Comparison of ENCODE assay signal across 12 mouse cellular contexts in the genomic region with DNA sequence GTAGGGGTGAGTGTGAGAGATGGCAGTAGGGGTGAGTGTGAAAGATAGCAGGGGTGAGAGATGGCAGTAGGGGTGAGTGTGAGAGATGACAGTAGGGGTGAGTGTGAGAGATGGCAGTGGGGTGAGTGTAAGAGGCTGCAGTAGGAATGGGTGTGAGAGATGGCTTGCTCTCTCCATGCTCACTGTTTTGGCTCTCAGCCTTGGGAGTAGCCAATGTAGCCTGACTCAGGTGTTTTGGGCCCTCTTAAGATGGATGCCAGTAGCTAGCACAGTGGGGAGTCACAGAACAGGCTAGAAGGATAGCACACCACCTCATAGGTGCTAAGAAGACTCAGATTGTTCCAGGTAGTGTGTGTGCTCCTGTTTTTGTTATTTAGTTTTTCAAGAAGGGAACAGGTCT.
"Had no signal": no experiment of that assay in that cellular context is flagged by ENCODE, and none has a peak within 500 bp of the region (broad histone marks: within the 10 kb centered on the region; RNA-seq: fewer than 3 reads in every experiment).

No protein-coding gene starts in this region.

- H3K27ac ChIP-seq: midbrain, embryonic 13.5 days; midbrain, embryonic 15.5 days; neural tube, embryonic 12.5 days had no signal

- H3K27me3 ChIP-seq: midbrain, embryonic 13.5 days; midbrain, embryonic 15.5 days; neural tube, embryonic 12.5 days had no signal

- H3K9me3 ChIP-seq: midbrain, embryonic 13.5 days; midbrain, embryonic 15.5 days; neural tube, embryonic 12.5 days had no signal

- H3K4me3 ChIP-seq: midbrain, embryonic 13.5 days; midbrain, embryonic 15.5 days; neural tube, embryonic 12.5 days had no signal

- H3K36me3 ChIP-seq: midbrain, embryonic 13.5 days; midbrain, embryonic 15.5 days; neural tube, embryonic 12.5 days had no signal

- ATAC-seq: midbrain, embryonic 13.5 days; midbrain, embryonic 15.5 days had no signal

- H3K4me2 ChIP-seq: lung, embryonic 14.5 days; midbrain, embryonic 11.5 days; midbrain, embryonic 13.5 days; midbrain, embryonic 15.5 days; neural tube, embryonic 12.5 days had no signal

- H3K9ac ChIP-seq: lung, embryonic 14.5 days; midbrain, embryonic 13.5 days; midbrain, embryonic 15.5 days; neural tube, embryonic 12.5 days had no signal

- DNase-seq: lung, adult 18-20 months; lung, embryonic 14.5 days; lung, postnatal 10 days; lung, postnatal 4 days; right cerebral cortex, postnatal 14 days; thymus, adult 18-20 months; thymus, postnatal 14 days; thymus, postnatal 36 days had no signal
